Mouse (Mus musculus): ENCODE measurements around the gene Tjp3. TPM values are rescaled to one million over a fixed set of nuclear protein-coding genes. Genes with fewer than 3 reads are reported as not detected.

The Tjp3 gene
- polyA plus RNA-seq, 1 experiment from 2014 or later = 4.8 TPM

DNA sequence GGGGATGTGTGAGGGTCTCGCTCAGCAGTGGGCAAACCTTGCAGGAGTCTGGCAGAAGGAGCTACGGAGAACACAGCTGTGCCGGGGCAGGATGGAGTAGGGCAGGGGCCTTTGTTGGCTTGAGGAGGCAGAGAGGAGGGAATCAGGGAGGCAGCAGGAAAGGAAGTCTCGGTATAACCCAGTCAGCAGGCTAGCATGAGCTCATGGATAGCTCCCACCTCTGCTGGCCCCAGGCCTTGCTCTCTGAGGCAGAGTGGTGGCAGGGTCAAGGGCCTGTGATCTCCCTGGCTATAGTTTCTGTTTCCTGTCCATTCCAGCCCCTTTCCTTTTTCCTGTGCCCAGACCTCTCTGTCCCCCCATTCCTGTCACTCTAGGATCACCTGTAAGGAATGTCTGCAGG is 10.9 kb upstream of the Tjp3 start:
- 64% methylated on average over 4 of the region's 4 CpGs for WGBS
- Histone ChIP-seq H3K27ac (ENCODE audit: low read depth, low read length) (no peak overlapping the region; the same call in 1 of the 2 replicates), H3K4me2 (ENCODE audit: low read length) (no peak overlapping the region), H3K4me3 (ENCODE audit: low read depth, low read length) (no peak overlapping the region), H3K4me1 (ENCODE audit: control insufficient read depth, insufficient read depth, low read length) (no peaks in the 10 kb centered on the region), H3K27me3 (replicated peaks; ENCODE audit: control insufficient read depth, insufficient read depth, low read length) (no peaks in the 10 kb centered on the region), H3K9me3 (replicated peaks; ENCODE audit: control insufficient read depth, low read length) (no peaks in the 10 kb centered on the region), H3K9ac (ENCODE audit: low read length) (0 out of 2 replicates have a peak overlapping the region, but pooled peaks have one; percentile 32), H3K36me3 (ENCODE audit: control insufficient read depth, insufficient read depth, low read length) (peaks cover 18% of the 10 kb centered on the region)
- DNase-seq (ENCODE audit: low spot score) = no peak
- ATAC-seq = no peak

DNA sequence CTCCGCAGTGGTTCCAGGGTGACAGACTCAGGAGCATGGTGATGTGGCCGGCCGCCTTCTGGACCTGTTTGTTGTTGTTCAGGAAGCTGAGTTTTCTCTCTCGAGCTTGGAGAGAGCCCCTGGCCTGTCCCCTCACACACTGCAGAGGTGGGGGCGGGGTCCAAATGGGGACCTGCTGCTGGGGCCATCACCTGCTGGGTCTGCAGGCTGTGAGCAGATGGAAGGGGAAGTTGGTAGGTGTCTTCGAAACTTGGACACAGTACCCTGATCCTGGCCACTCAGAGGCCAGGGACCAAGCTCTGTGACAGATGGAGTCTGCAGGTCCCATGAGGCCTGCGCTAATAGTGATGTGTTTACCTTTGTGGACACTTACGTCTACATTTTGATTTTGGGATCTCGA is 9.9 kb upstream of the Tjp3 start:
- no peaks in the 10 kb centered on the region for H3K9me3 ChIP-seq (replicated peaks; ENCODE audit: control insufficient read depth, low read length)
- H3K27me3 ChIP-seq (replicated peaks; ENCODE audit: control insufficient read depth, insufficient read depth, low read length) = no peaks in the 10 kb centered on the region
- H3K4me3 ChIP-seq (ENCODE audit: low read depth, low read length) = no peak overlapping the region
- 83% methylated on average over 9 of the region's 9 CpGs for WGBS
- no peak for ATAC-seq
- H3K9ac ChIP-seq (ENCODE audit: low read length) = no peak overlapping the region
- H3K4me2 ChIP-seq (ENCODE audit: low read length) = no peak overlapping the region
- H3K27ac ChIP-seq (ENCODE audit: low read depth, low read length) = no peak overlapping the region
- H3K36me3 ChIP-seq (ENCODE audit: control insufficient read depth, insufficient read depth, low read length) = peaks cover 8% of the 10 kb centered on the region
- no peak for DNase-seq (ENCODE audit: low spot score)
- no peaks in the 10 kb centered on the region for H3K4me1 ChIP-seq (ENCODE audit: control insufficient read depth, insufficient read depth, low read length)

DNA sequence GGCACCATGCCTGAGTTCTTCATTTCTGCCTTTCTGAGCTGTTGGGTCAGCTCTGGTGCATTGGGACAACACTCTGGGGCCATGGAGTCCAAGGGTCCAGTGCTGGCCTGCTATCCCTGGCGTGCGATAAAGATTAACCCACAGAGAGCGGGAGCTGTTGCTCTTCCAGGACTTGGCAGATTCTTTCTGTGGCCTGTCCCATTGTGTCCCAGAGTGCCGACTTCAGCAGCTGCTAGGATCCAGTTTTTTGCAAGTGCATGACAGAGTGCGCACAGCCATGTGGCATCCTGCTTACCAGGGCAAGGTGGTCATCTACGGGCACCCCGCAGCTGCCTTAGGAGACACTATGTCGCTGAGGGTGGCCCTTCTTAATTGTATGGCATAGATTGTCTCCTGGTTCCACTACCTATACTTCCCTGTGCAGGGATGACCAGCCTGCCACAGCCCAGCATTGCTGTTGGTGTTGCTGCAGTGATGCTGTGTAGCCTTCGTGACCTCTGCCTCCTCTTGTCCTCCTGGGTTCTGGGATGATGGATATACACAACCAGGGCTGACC is 9.0 kb upstream of the Tjp3 start:
- DNase-seq (ENCODE audit: low spot score) (no peak), ATAC-seq (no peak)
- Histone ChIP-seq H3K36me3 (ENCODE audit: control insufficient read depth, insufficient read depth, low read length) (peaks cover 2% of the 10 kb centered on the region; the same call in 1 of the 2 replicates), H3K4me3 (ENCODE audit: low read depth, low read length) (no peak overlapping the region), H3K9ac (ENCODE audit: low read length) (no peak overlapping the region), H3K4me2 (ENCODE audit: low read length) (no peak overlapping the region), H3K27me3 (replicated peaks; ENCODE audit: control insufficient read depth, insufficient read depth, low read length) (no peaks in the 10 kb centered on the region), H3K9me3 (replicated peaks; ENCODE audit: control insufficient read depth, low read length) (no peaks in the 10 kb centered on the region), H3K4me1 (ENCODE audit: control insufficient read depth, insufficient read depth, low read length) (no peaks in the 10 kb centered on the region; the same call in 1 of the 2 replicates), H3K27ac (ENCODE audit: low read depth, low read length) (no peak overlapping the region)
- WGBS = 86% methylated on average over 9 of the region's 9 CpGs

DNA sequence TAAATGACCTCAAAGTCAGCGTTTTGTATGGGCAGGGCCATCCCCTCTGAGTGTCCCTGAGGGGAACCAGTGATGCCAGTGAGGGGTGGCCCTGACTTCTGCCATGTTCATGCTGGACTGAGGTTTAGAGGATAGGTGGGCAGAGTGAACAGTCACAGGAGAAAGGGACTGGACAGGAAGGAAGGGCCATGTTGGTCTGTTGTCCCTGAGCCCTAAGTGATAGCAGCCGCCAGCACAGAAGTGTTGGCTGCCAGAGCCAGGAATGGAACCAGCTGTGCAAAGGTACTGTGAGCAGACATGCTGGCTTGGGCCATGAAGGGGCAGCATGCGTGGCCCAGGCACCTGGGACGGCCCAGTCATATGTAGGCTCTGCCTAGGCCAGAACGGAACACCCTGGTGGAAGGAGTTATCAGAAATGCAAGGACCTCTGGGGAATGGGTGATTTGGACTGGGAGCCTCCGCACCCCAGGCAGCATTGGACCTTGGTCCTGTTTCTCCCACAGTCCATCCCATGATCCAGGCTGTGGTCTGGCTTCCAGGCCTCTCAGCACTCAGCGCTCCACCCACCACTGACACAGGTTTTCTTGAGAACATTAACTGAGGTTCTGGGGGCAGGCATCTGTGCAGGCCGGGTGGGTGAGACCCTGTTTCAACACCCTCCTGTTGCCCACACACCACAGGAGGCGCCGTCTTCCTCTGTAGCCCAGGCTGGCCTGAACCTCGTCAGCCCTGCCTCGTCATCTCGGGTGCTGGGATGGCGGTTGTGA is 8.4 kb upstream of the Tjp3 start:
- ATAC-seq (no peak), DNase-seq (ENCODE audit: low spot score) (no peak)
- H3K4me1 ChIP-seq (ENCODE audit: control insufficient read depth, insufficient read depth, low read length) = peaks cover 2% of the 10 kb centered on the region
- no peak overlapping the region for H3K4me3 ChIP-seq (ENCODE audit: low read depth, low read length)
- no peaks in the 10 kb centered on the region for H3K27me3 ChIP-seq (replicated peaks; ENCODE audit: control insufficient read depth, insufficient read depth, low read length)
- 96% methylated on average over 14 of the region's 14 CpGs for WGBS
- no peak overlapping the region for H3K4me2 ChIP-seq (ENCODE audit: low read length)
- H3K9ac ChIP-seq (ENCODE audit: low read length) = no peak overlapping the region
- H3K27ac ChIP-seq (ENCODE audit: low read depth, low read length) = no peak overlapping the region
- no peaks in the 10 kb centered on the region for H3K9me3 ChIP-seq (replicated peaks; ENCODE audit: control insufficient read depth, low read length)
- H3K36me3 ChIP-seq (ENCODE audit: control insufficient read depth, insufficient read depth, low read length) = peaks cover 4% of the 10 kb centered on the region; the same call in 1 of the 2 replicates

DNA sequence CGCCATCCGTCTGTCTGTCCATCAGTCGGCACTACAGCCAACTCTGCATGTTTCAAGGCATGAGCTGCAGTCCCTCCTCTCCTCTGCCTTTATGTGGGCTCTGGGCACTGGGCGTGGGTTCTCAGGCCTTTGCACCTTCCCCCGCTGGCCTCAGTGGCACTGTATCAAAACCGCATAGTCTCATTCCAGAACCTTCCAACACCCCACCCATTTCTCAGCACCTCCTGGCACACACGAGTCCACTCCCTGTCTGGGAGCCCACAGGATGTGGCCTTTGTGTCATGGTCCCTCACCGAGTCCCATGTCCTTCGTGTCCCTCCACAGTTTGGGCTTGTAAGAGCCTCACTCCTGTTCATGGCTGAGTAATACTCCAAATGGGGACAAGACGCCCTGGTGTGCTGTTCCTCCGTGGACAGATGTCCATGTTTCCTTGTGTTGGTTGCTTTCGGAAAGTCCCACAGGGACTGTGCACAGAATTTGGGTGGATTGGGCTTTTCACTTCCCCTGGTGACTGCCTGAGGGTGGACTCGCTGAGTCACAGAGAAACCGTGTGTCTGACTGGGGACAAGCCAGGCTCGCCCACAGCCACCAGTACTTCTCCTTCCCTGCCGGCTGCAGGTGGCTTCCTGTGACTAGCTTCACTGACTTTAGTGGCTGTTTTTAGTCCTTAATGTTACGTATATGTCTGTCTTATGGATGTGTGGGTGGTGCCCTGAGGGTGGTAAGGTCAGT is 7.2 kb upstream of the Tjp3 start:
- H3K27ac ChIP-seq (ENCODE audit: low read depth, low read length) = no peak overlapping the region
- WGBS = 95% methylated on average over 17 of the region's 17 CpGs
- no peak overlapping the region for H3K9ac ChIP-seq (ENCODE audit: low read length)
- no peaks in the 10 kb centered on the region for H3K9me3 ChIP-seq (replicated peaks; ENCODE audit: control insufficient read depth, low read length)
- H3K27me3 ChIP-seq (replicated peaks; ENCODE audit: control insufficient read depth, insufficient read depth, low read length) = no peaks in the 10 kb centered on the region
- H3K4me1 ChIP-seq (ENCODE audit: control insufficient read depth, insufficient read depth, low read length) = peaks cover 14% of the 10 kb centered on the region
- no peak overlapping the region for H3K4me2 ChIP-seq (ENCODE audit: low read length)
- DNase-seq (ENCODE audit: low spot score) (no peak), ATAC-seq (no peak)
- peaks cover 4% of the 10 kb centered on the region; the same call in 1 of the 2 replicates for H3K36me3 ChIP-seq (ENCODE audit: control insufficient read depth, insufficient read depth, low read length)
- no peak overlapping the region for H3K4me3 ChIP-seq (ENCODE audit: low read depth, low read length)

DNA sequence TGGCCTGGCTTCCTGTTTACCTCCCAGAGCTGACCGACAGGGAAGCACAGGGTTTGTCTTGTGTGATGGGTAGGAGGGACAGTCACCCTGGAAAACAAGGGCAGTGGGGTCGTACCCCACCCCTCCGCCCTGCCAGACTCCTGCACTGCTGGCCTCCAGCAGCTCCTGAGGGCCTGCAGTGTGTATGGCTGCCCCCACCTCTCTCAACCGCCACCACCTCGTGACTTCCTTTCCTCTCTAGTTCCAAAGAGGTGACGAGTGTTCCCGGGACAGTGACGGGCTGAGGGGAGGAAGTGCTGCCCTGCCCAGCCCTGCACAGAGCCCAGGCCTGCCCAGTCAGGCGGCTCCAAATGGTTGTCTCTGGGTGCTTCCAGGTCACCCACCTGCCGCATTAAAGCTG is 6.5 kb upstream of the Tjp3 start:
- ATAC-seq = no peak
- Histone ChIP-seq H3K4me3 (ENCODE audit: low read depth, low read length) (no peak overlapping the region), H3K36me3 (ENCODE audit: control insufficient read depth, insufficient read depth, low read length) (peaks cover 4% of the 10 kb centered on the region; the same call in 1 of the 2 replicates), H3K27me3 (replicated peaks; ENCODE audit: control insufficient read depth, insufficient read depth, low read length) (no peaks in the 10 kb centered on the region), H3K4me2 (ENCODE audit: low read length) (no peak overlapping the region), H3K9ac (ENCODE audit: low read length) (no peak overlapping the region), H3K9me3 (replicated peaks; ENCODE audit: control insufficient read depth, low read length) (no peaks in the 10 kb centered on the region), H3K4me1 (ENCODE audit: control insufficient read depth, insufficient read depth, low read length) (peaks cover 14% of the 10 kb centered on the region), H3K27ac (ENCODE audit: low read depth, low read length) (no peak overlapping the region)
- no peak for DNase-seq (ENCODE audit: low spot score)
- WGBS = 87% methylated on average over 10 of the region's 10 CpGs

DNA sequence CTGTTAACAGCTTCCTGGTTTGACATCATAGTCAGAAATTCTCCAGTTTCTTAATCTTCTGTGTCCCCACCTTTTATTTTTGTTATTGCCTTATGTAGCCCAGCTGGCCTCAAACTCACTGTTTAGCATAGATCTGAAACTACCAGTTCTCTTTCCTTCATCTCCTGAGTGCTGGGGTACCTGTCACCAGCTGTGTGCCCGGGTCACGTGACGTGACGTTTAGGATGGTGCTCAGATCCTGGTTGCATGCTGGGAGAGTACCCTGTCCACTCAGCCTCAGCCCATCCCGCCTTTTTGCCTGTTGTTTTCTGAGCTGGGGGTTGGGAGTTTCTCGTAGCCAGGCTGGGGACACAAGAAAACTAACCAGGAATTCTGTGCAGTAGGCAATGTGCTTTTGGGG is 5.9 kb upstream of the Tjp3 start:
- H3K4me1 ChIP-seq (ENCODE audit: control insufficient read depth, insufficient read depth, low read length) = peaks cover 14% of the 10 kb centered on the region
- no peak overlapping the region for H3K9ac ChIP-seq (ENCODE audit: low read length)
- H3K4me3 ChIP-seq (ENCODE audit: low read depth, low read length) = no peak overlapping the region
- ATAC-seq = no peak
- H3K36me3 ChIP-seq (ENCODE audit: control insufficient read depth, insufficient read depth, low read length) = peaks cover 4% of the 10 kb centered on the region; the same call in 1 of the 2 replicates
- H3K9me3 ChIP-seq (replicated peaks; ENCODE audit: control insufficient read depth, low read length) = no peaks in the 10 kb centered on the region
- H3K27ac ChIP-seq (ENCODE audit: low read depth, low read length) = no peak overlapping the region
- WGBS = 92% methylated on average over 6 of the region's 6 CpGs
- DNase-seq (ENCODE audit: low spot score) = no peak
- H3K4me2 ChIP-seq (ENCODE audit: low read length) = no peak overlapping the region
- no peaks in the 10 kb centered on the region for H3K27me3 ChIP-seq (replicated peaks; ENCODE audit: control insufficient read depth, insufficient read depth, low read length)

DNA sequence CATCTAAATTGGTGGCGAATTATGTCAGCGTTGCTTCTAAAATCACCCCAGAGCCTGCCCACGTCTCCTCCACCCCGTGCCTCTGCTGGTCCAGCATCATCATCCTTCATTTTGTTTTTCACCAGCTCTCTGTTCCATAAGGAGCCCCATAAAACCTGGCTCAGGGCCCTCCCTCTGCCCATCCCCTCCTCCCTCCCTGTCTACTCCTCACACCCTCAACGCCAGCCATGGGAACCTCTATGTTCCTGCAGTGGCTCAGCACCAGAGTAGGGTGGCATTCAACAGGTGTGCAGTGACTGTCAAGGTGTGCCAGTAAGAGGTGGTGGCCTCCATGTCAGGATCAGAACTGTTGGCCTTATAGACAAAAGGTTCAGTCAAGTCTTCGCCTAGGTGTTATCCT is 3.8 kb upstream of the Tjp3 start:
- H3K4me1 ChIP-seq (ENCODE audit: control insufficient read depth, insufficient read depth, low read length) = peaks cover 16% of the 10 kb centered on the region
- no peak overlapping the region for H3K9ac ChIP-seq (ENCODE audit: low read length)
- ATAC-seq (no peak), DNase-seq (ENCODE audit: low spot score) (no peak)
- no peak overlapping the region for H3K4me2 ChIP-seq (ENCODE audit: low read length)
- H3K9me3 ChIP-seq (replicated peaks; ENCODE audit: control insufficient read depth, low read length) = no peaks in the 10 kb centered on the region
- 92% methylated on average over 6 of the region's 6 CpGs for WGBS
- peaks cover 4% of the 10 kb centered on the region; the same call in 1 of the 2 replicates for H3K36me3 ChIP-seq (ENCODE audit: control insufficient read depth, insufficient read depth, low read length)
- H3K27ac ChIP-seq (ENCODE audit: low read depth, low read length) = no peak overlapping the region
- H3K27me3 ChIP-seq (replicated peaks; ENCODE audit: control insufficient read depth, insufficient read depth, low read length) = no peaks in the 10 kb centered on the region
- H3K4me3 ChIP-seq (ENCODE audit: low read depth, low read length) = no peak overlapping the region

All from forebrain, embryonic 14.5 days (tissue).